Mouse (Mus musculus) heart, adult 2 months (tissue): Measurements from ENCODE around the gene Gnptab. TPM values are rescaled to one million over a fixed set of nuclear protein-coding genes. Genes with fewer than 3 reads are reported as not detected.

ENCODE experiments used
- DNase-seq, 2 experiments: peaks; one replicate each; pipeline ENCODE4 v3.0.0; 2021
- H3K27ac ChIP-seq: fragments of 200-600 bp; 2 replicates; pipeline ENCODE4 v1.8.1; 2022
- H3K27me3 ChIP-seq: fragments of 200-500 bp; 2 replicates; pipeline ENCODE4 v1.6.1; 2012; ENCODE audit warnings: mild to moderate bottlenecking, low read length, inconsistent platforms, mixed read lengths; ENCODE audit not compliant: control insufficient read depth, insufficient read depth
- H3K36me3 ChIP-seq: fragments of 200-500 bp; 2 replicates; pipeline ENCODE4 v1.6.1; 2012; ENCODE audit warnings: low read length, inconsistent platforms; ENCODE audit not compliant: control insufficient read depth, insufficient read depth
- H3K4me1 ChIP-seq: fragments of 200-500 bp; 2 replicates; pipeline ENCODE4 v1.6.1; 2011; ENCODE audit warnings: low read length; ENCODE audit not compliant: control insufficient read depth, insufficient read depth
- H3K4me3 ChIP-seq: fragments of 200-600 bp; 2 replicates; pipeline ENCODE4 v1.8.1; 2022
- H3K79me2 ChIP-seq: fragments of 200-500 bp; replicated peaks from 2 replicates; pipeline ENCODE4 v1.6.1; 2012; ENCODE audit warnings: mild to moderate bottlenecking, inconsistent platforms, low read length, moderate library complexity, mixed read lengths; ENCODE audit not compliant: control insufficient read depth, insufficient read depth
- H3K9ac ChIP-seq: fragments of 200-500 bp; 2 replicates; pipeline ENCODE4 v1.6.1; 2012; ENCODE audit warnings: low read depth, mild to moderate bottlenecking, control low read depth, inconsistent platforms, low read length, mixed read lengths
- CTCF ChIP-seq: fragments of 200-600 bp; IDR thresholded peaks from 2 replicates; pipeline ENCODE4 v1.8.1; 2022; ENCODE audit warnings: antibody characterized with exemption, mild to moderate bottlenecking, moderate library complexity
- EP300 ChIP-seq: fragments of 200-500 bp; IDR thresholded peaks from 2 replicates; pipeline ENCODE4 v1.6.1; 2011; ENCODE audit warnings: low read depth, low read length, control low read depth; ENCODE audit not compliant: insufficient read depth
- POLR2A ChIP-seq: fragments of 200-500 bp; IDR thresholded peaks from 2 replicates; pipeline ENCODE4 v1.6.1; 2011; ENCODE audit warnings: mild to moderate bottlenecking, low read depth, low read length, control low read depth; ENCODE audit not compliant: insufficient read depth
- WGBS: fragments of 180-500 bp; shearing (Covaris S2); methylation state at CpG from one replicate; pipeline ENCODE4 v1.1.7; 2018; 5-methylcytosine and 5-hydroxymethylcytosine counted together
- intact Hi-C: fragments of 180-260 bp; cut with DNase I; formaldehyde crosslinking; loops from one replicate; pipeline ENCODE4 v1.15.1; 2025
- long read RNA-seq: library from polyadenylated mRNA; stranded (forward); transcript quantifications from one replicate; pipeline ENCODE4 v2.0.0, GENCODE M21; 2021
- polyA plus RNA-seq: library from polyadenylated mRNA; depleted of rRNA; stranded (reverse); fragments of >200 nt; gene quantifications from 2 replicates; pipeline ENCODE4 v1.2.3, GENCODE M21; 2012; rRNA removed
- total RNA-seq, 2 experiments: library from RNA; stranded (reverse); gene quantifications; 2 replicates each; pipeline ENCODE4 v1.2.3; 2021

Gene Gnptab
- total RNA-seq, result 10 to 100 TPM; 24.3 to 27.6 TPM
- polyA plus RNA-seq, result 11.7 and 19.3 TPM in 2 replicates
- long read RNA-seq, full-length matches to known transcripts, result 16 of 22 reads
- long read RNA-seq, partial matches to known transcripts, result 4 of 22 reads
- long read RNA-seq, other reads (novel, unspliced or antisense), result 2 of 22 reads

GRCm38 (mm10) chr10:88379013-88379885 lies at the start of gene Gnptab, which contains the start of gene Dram1:
Gnptab (plus strand) TSS chr10:88379132.
Dram1 (minus strand) TSS chr10:88379080.
- peak within 1 kb of the TSS; percentile 78 for H3K9ac ChIP-seq
- no peaks in the 10 kb centered on the region for H3K27me3 ChIP-seq
- DNase-seq, result peak; percentile 93 to 99
- peak within 1 kb of the TSS; percentile 86 for H3K27ac ChIP-seq
- under 1% methylated on average over 85 of the region's 87 CpGs for WGBS
- TF ChIP-seq EP300 (0 out of 2 replicates have a peak, but pooled peaks have one; percentile 17), CTCF (peak; percentile 93), POLR2A (peak; percentile 25; the same call in 1 of the 2 replicates)
- peaks cover 7% of the 10 kb centered on the region for H3K4me1 ChIP-seq
- peak within 1 kb of the TSS; percentile 73 for H3K4me3 ChIP-seq
- no peaks in the 10 kb centered on the region for H3K79me2 ChIP-seq
- H3K36me3 ChIP-seq, result no peaks in the 10 kb centered on the region
- intact Hi-C loops, result loop anchor here (2.0 to 5.0 kb wide), 3 partner anchors 123 to 352 kb away; partner anchors contain the start of genes Arl1 and Chpt1

GRCm38 (mm10) chr10:88330695-88331094 lies 48.2 kb upstream of the Gnptab start:
- H3K9ac ChIP-seq, result no peak overlapping the region
- TF ChIP-seq POLR2A (no peak), CTCF (peak; percentile 53)

GRCm38 (mm10) chr10:88340660-88341059 lies 38.3 kb upstream of the Gnptab start:
- Histone ChIP-seq H3K4me1 (no peaks in the 10 kb centered on the region), H3K27me3 (no peaks in the 10 kb centered on the region), H3K27ac (no peak overlapping the region), H3K9ac (no peak overlapping the region), H3K79me2 (no peaks in the 10 kb centered on the region), H3K4me3 (no peak overlapping the region), H3K36me3 (no peaks in the 10 kb centered on the region)
- 81% methylated on average over 9 of the region's 9 CpGs for WGBS
- intact Hi-C loops, result no loop called here
- TF ChIP-seq EP300 (no peak), POLR2A (no peak), CTCF (no peak)
- DNase-seq, result no peak

More at GRCm38 (mm10) chr10:88330695-88331094, 48.2 kb upstream of the Gnptab start:
- H3K27me3 ChIP-seq, result no peaks in the 10 kb centered on the region
- H3K79me2 ChIP-seq, result no peaks in the 10 kb centered on the region
- no peaks in the 10 kb centered on the region for H3K36me3 ChIP-seq
- no peak for DNase-seq
- WGBS, result 28% methylated on average over 5 of the region's 5 CpGs
- intact Hi-C loops, result no loop called here
- peaks cover 1% of the 10 kb centered on the region; the same call in 1 of the 2 replicates for H3K4me1 ChIP-seq
- H3K4me3 ChIP-seq, result no peak overlapping the region
- no peak overlapping the region for H3K27ac ChIP-seq

GRCm38 (mm10) chr10:88341368-88341767 lies 37.6 kb upstream of the Gnptab start:
- WGBS, result 83% methylated on average over 6 of the region's 6 CpGs
- no peaks in the 10 kb centered on the region for H3K27me3 ChIP-seq
- H3K9ac ChIP-seq, result no peak overlapping the region
- H3K79me2 ChIP-seq, result no peaks in the 10 kb centered on the region
- no peak for TF ChIP-seq CTCF
- no peak for TF ChIP-seq POLR2A
- TF ChIP-seq EP300, result no peak
- H3K27ac ChIP-seq, result no peak overlapping the region
- H3K4me1 ChIP-seq, result peaks cover 1% of the 10 kb centered on the region; the same call in 1 of the 2 replicates
- H3K36me3 ChIP-seq, result no peaks in the 10 kb centered on the region
- no peak overlapping the region for H3K4me3 ChIP-seq
- no peak for DNase-seq
- intact Hi-C loops, result no loop called here

GRCm38 (mm10) chr10:88345899-88346401 lies 33.0 kb upstream of the Gnptab start:
- Histone ChIP-seq H3K36me3 (no peaks in the 10 kb centered on the region), H3K27ac (0 out of 2 replicates have a peak overlapping the region, but pooled peaks have one; percentile 17), H3K4me3 (no peak overlapping the region), H3K9ac (peak overlapping the region; percentile 4; the same call in 1 of the 2 replicates), H3K79me2 (no peaks in the 10 kb centered on the region), H3K4me1 (peaks cover 2% of the 10 kb centered on the region), H3K27me3 (no peaks in the 10 kb centered on the region)
- WGBS, result 28% methylated on average over 11 of the region's 11 CpGs
- intact Hi-C loops, result no loop called here
- no peak for DNase-seq
- TF ChIP-seq POLR2A, result no peak
- TF ChIP-seq CTCF, result no peak
- TF ChIP-seq EP300, result no peak
